Mouse (Mus musculus) ES-Bruce4 (cell line): Measurements from ENCODE around the gene Serpinb6c. TPM values are rescaled to one million over a fixed set of nuclear protein-coding genes. Genes with fewer than 3 reads are reported as not detected.

ENCODE experiments used
- H3K27ac ChIP-seq: 2 replicates; pipeline ENCODE4 v1.5.1; 2012; ENCODE audit warnings: low read length, inconsistent platforms; ENCODE audit not compliant: insufficient read depth
- H3K27me3 ChIP-seq: 2 replicates; pipeline ENCODE4 v1.6.1; 2012; ENCODE audit warnings: mild to moderate bottlenecking, low read length, inconsistent platforms; ENCODE audit not compliant: control insufficient read depth, poor library complexity, insufficient read depth, severe bottlenecking
- H3K36me3 ChIP-seq: 2 replicates; pipeline ENCODE4 v1.6.1; 2012; ENCODE audit warnings: inconsistent platforms, mild to moderate bottlenecking, low read length, moderate library complexity; ENCODE audit not compliant: control insufficient read depth, poor library complexity, insufficient read depth, severe bottlenecking
- H3K4me1 ChIP-seq: one replicate; pipeline ENCODE4 v1.8.1; 2011; ENCODE audit warnings: low read length; ENCODE audit not compliant: control insufficient read depth, insufficient read depth
- H3K4me3 ChIP-seq: 2 replicates; pipeline ENCODE4 v1.5.1; 2011; ENCODE audit warnings: low read depth, mild to moderate bottlenecking, low read length
- H3K9ac ChIP-seq: 2 replicates; pipeline ENCODE4 v1.6.1; 2012; ENCODE audit warnings: low read depth, mild to moderate bottlenecking, inconsistent platforms; ENCODE audit not compliant: poor library complexity, severe bottlenecking
- H3K9me3 ChIP-seq: replicated peaks from 2 replicates; pipeline ENCODE4 v1.6.1; 2012; ENCODE audit warnings: mild to moderate bottlenecking, low read length, inconsistent platforms; ENCODE audit not compliant: control insufficient read depth, poor library complexity, insufficient read depth, severe bottlenecking
- CTCF ChIP-seq: IDR thresholded peaks from one replicate; pipeline ENCODE4 v1.8.1; 2011; ENCODE audit warnings: low read depth, low read length
- EP300 ChIP-seq: IDR thresholded peaks from 2 replicates; pipeline ENCODE4 v1.6.1; 2011; ENCODE audit warnings: low read depth, low read length; ENCODE audit not compliant: insufficient read depth
- POLR2A ChIP-seq: IDR thresholded peaks from one replicate; pipeline ENCODE4 v1.8.1; 2011; ENCODE audit warnings: low read length; ENCODE audit not compliant: insufficient read depth
- polyA plus RNA-seq: library from polyadenylated mRNA; stranded (reverse); fragments of >200 nt; gene quantifications from 2 replicates; pipeline ENCODE4 v1.2.4, GENCODE M21; 2011; ENCODE audit warnings: low read depth; ENCODE audit not compliant: missing spikeins, insufficient read depth, insufficient read length

The Serpinb6c gene
- polyA plus RNA-seq, 1 experiment: 12.4 TPM

GRCm38 (mm10) chr13:33843308-33843707 lies 62.2 kb downstream of the Serpinb6c start, which contains the start of gene Serpinb6e:
Serpinb6e (minus strand) TSS chr13:33843408.
- Histone ChIP-seq H3K9me3 (no peaks in the 10 kb centered on the region), H3K36me3 (no peaks in the 10 kb centered on the region), H3K4me1 (no peaks in the 10 kb centered on the region), H3K27ac (no peak within 1 kb of the TSS), H3K27me3 (no peaks in the 10 kb centered on the region), H3K9ac (no peak within 1 kb of the TSS), H3K4me3 (no peak within 1 kb of the TSS)
- TF ChIP-seq CTCF (no peak), EP300 (no peak), POLR2A (no peak)

- Histone ChIP-seq H3K9me3 (no peaks in the 10 kb centered on the region), H3K27ac (no peak overlapping the region), H3K4me3 (no peak overlapping the region), H3K4me1 (no peaks in the 10 kb centered on the region), H3K36me3 (no peaks in the 10 kb centered on the region), H3K9ac (no peak overlapping the region), H3K27me3 (no peaks in the 10 kb centered on the region)
- TF ChIP-seq POLR2A (no peak), EP300 (no peak), CTCF (no peak)
These were observed 74.8 kb downstream of the Serpinb6c start for GRCm38 (mm10) chr13:33830751-33831150.

Other genes with a start within 250 kb of the Serpinb6c start
- not detected in 2 replicates for gene Serpinb6d, start 244.3 kb downstream of the Serpinb6c start, polyA plus RNA-seq
- gene Serpinb6e, start 62.3 kb downstream of the Serpinb6c start, polyA plus RNA-seq: not detected in 2 replicates
- 16.3 and 20.9 TPM in 2 replicates for gene Nqo2, start 59.0 kb upstream of the Serpinb6c start, polyA plus RNA-seq
- gene Ripk1, start 96.7 kb upstream of the Serpinb6c start, polyA plus RNA-seq: 6.9 and 8.0 TPM in 2 replicates
- gene Serpinb6a, start 97.1 kb upstream of the Serpinb6c start, polyA plus RNA-seq: 123 and 128 TPM in 2 replicates
- 15.7 and 25.9 TPM in 2 replicates for gene Bphl, start 131.9 kb upstream of the Serpinb6c start, polyA plus RNA-seq
- gene Tubb2a, start 172.3 kb upstream of the Serpinb6c start, polyA plus RNA-seq: 28.7 and 29.0 TPM in 2 replicates
- gene Tubb2b, start 224.8 kb upstream of the Serpinb6c start, polyA plus RNA-seq: 229 and 267 TPM in 2 replicates